In the genomic region with DNA sequence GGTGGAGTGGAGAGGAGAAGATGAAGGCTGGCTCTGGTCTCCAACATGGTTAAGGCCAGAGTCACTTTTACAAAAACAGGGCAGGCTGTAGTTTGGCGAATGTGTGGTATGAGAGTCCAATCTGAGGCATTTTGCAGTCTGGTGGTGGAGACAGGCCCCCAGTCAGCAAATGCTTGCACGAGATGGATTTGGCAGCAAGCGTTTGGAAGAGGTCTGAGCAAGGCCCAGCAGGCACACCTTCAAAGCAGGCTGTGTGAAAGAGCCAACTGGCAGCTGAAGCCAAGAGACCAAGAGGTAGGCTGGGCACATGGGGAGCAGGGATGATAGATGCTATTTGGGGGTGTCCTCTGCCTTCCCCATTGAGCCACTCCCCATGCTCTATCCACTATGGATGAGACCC, we compare ENCODE assay signal across 13 mouse cellular contexts. TPM values are rescaled to one million over a fixed set of nuclear protein-coding genes. Genes with fewer than 3 reads are reported as not detected.
DNase-seq lines count a peak whose midpoint lies in the region; ATAC-seq and TF ChIP-seq lines count a peak whose summit lies in the region.
"Had no signal": no experiment of that assay in that cellular context is flagged by ENCODE, and none has a peak within 500 bp of the region (broad histone marks: within the 10 kb centered on the region; RNA-seq: fewer than 3 reads in every experiment).

No protein-coding gene starts in this region.

- TF ChIP-seq POLR2A in thymus, adult 2 months (IDR thresholded peaks at IDR 0.05; ENCODE audit: control insufficient read depth, extremely low read depth, insufficient read depth, low read length, poor library complexity), result no peak

- no peak for TF ChIP-seq CTCF in thymus, adult 2 months (IDR thresholded peaks at IDR 0.05; ENCODE audit: borderline replicate concordance, control insufficient read depth, extremely low read depth, insufficient read depth, low read length, poor library complexity)

- peak overlapping the region; percentile 16 for H3K27ac ChIP-seq in forebrain, embryonic 13.5 days
- H3K27ac ChIP-seq in forebrain, embryonic 11.5 days (ENCODE audit: low read depth, low read length), result no peak overlapping the region
- H3K27ac ChIP-seq in hindbrain, embryonic 11.5 days (ENCODE audit: low read depth, low read length), result peak overlapping the region; percentile 78
- H3K27ac ChIP-seq in midbrain, embryonic 14.5 days (replicated peaks; ENCODE audit: low read depth, low read length), result peak overlapping the region; percentile 32; the same call in 1 of the 2 replicates
- H3K27ac ChIP-seq in thymus, adult 2 months (ENCODE audit: control insufficient read depth, insufficient read depth, low read length), result no peak overlapping the region
- H3K27ac ChIP-seq: neural tube, embryonic 12.5 days; stomach, postnatal 0 days had no signal

- no peak for ATAC-seq in forebrain, embryonic 13.5 days
- ATAC-seq in forebrain, embryonic 11.5 days (replicated peaks; ENCODE audit: low FRiP score), result no peak
- no peak for ATAC-seq in hindbrain, embryonic 11.5 days (ENCODE audit: low FRiP score)
- ATAC-seq in midbrain, embryonic 14.5 days (ENCODE audit: low FRiP score, low TSS enrichment), result no peak

- WGBS in forebrain, embryonic 13.5 days, result 74% methylated on average over 3 of the region's 3 CpGs
- 77% methylated on average over 3 of the region's 3 CpGs for WGBS in forebrain, embryonic 11.5 days
- 79% methylated on average over 3 of the region's 3 CpGs for WGBS in hindbrain, embryonic 11.5 days
- WGBS in midbrain, embryonic 14.5 days, result 69% methylated on average over 3 of the region's 3 CpGs
- 87% methylated on average over 3 of the region's 3 CpGs for WGBS in thymus, adult 2 months

- H3K9ac ChIP-seq in forebrain, embryonic 13.5 days, result no peak overlapping the region
- H3K9ac ChIP-seq in forebrain, embryonic 11.5 days (ENCODE audit: low read length), result no peak overlapping the region
- no peak overlapping the region for H3K9ac ChIP-seq in hindbrain, embryonic 11.5 days (ENCODE audit: low read depth, low read length)
- no peak overlapping the region for H3K9ac ChIP-seq in midbrain, embryonic 14.5 days (replicated peaks; ENCODE audit: low read length)
- H3K9ac ChIP-seq: neural tube, embryonic 12.5 days had no signal

- no peak overlapping the region for H3K4me2 ChIP-seq in forebrain, embryonic 13.5 days
- H3K4me2 ChIP-seq in forebrain, embryonic 11.5 days (ENCODE audit: low read depth, low read length, severe bottlenecking), result no peak overlapping the region
- no peak overlapping the region for H3K4me2 ChIP-seq in hindbrain, embryonic 11.5 days (replicated peaks; ENCODE audit: low read depth, low read length)
- H3K4me2 ChIP-seq in midbrain, embryonic 14.5 days (ENCODE audit: low read length), result no peak overlapping the region
- H3K4me2 ChIP-seq: liver, embryonic 11.5 days had no signal

- H3K27me3 ChIP-seq in forebrain, embryonic 13.5 days, result no peaks in the 10 kb centered on the region
- H3K27me3 ChIP-seq in forebrain, embryonic 11.5 days (ENCODE audit: control insufficient read depth, insufficient read depth, low read length), result no peaks in the 10 kb centered on the region
- H3K27me3 ChIP-seq in hindbrain, embryonic 11.5 days (ENCODE audit: control insufficient read depth, insufficient read depth, low read length), result no peaks in the 10 kb centered on the region
- no peaks in the 10 kb centered on the region for H3K27me3 ChIP-seq in midbrain, embryonic 14.5 days (ENCODE audit: control insufficient read depth, insufficient read depth, low read length)
- H3K27me3 ChIP-seq in thymus, adult 2 months (ENCODE audit: control insufficient read depth, insufficient read depth, low read length), result no peaks in the 10 kb centered on the region
- H3K27me3 ChIP-seq: neural tube, embryonic 12.5 days had no signal

- H3K36me3 ChIP-seq in forebrain, embryonic 13.5 days (ENCODE audit: poor library complexity, severe bottlenecking), result no peaks in the 10 kb centered on the region
- H3K36me3 ChIP-seq in forebrain, embryonic 11.5 days (ENCODE audit: control insufficient read depth, insufficient read depth, low read length), result no peaks in the 10 kb centered on the region
- no peaks in the 10 kb centered on the region for H3K36me3 ChIP-seq in hindbrain, embryonic 11.5 days (ENCODE audit: control insufficient read depth, insufficient read depth, low read length)
- H3K36me3 ChIP-seq in midbrain, embryonic 14.5 days (ENCODE audit: control insufficient read depth, insufficient read depth, low read length), result no peaks in the 10 kb centered on the region
- no peaks in the 10 kb centered on the region for H3K36me3 ChIP-seq in thymus, adult 2 months (ENCODE audit: control insufficient read depth, insufficient read depth, low read length)
- H3K36me3 ChIP-seq: neural tube, embryonic 12.5 days had no signal

- H3K4me3 ChIP-seq in forebrain, embryonic 13.5 days, result no peak overlapping the region
- no peak overlapping the region for H3K4me3 ChIP-seq in forebrain, embryonic 11.5 days (ENCODE audit: low read depth, low read length)
- H3K4me3 ChIP-seq in hindbrain, embryonic 11.5 days (ENCODE audit: low read depth, low read length), result no peak overlapping the region
- no peak overlapping the region for H3K4me3 ChIP-seq in midbrain, embryonic 14.5 days (replicated peaks; ENCODE audit: low read depth, low read length)
- H3K4me3 ChIP-seq in thymus, adult 2 months (ENCODE audit: control insufficient read depth, insufficient read depth, low read length), result no peak overlapping the region
- H3K4me3 ChIP-seq: neural tube, embryonic 12.5 days had no signal

- no peak for DNase-seq in forebrain, embryonic 11.5 days (ENCODE audit: low spot score)
- DNase-seq in cerebellum, postnatal 10 days, result peak; percentile 78 to 86
- no peak for DNase-seq in hindbrain, embryonic 11.5 days (ENCODE audit: low spot score)
- DNase-seq in midbrain, embryonic 14.5 days, result no peak
- no peak for DNase-seq in urinary bladder, postnatal 10 days (ENCODE audit: low spot score)
- DNase-seq in thymus, adult 2 months, result no peak
- DNase-seq in layer of hippocampus, adult 18-20 months (ENCODE audit: low spot score in 2 of 2), result no peak
- DNase-seq: gastrocnemius, postnatal 10 days; kidney, adult 2 months had no signal

- peaks cover 68% of the 10 kb centered on the region for H3K4me1 ChIP-seq in forebrain, embryonic 13.5 days
- H3K4me1 ChIP-seq in forebrain, embryonic 11.5 days (replicated peaks; ENCODE audit: control insufficient read depth, insufficient read depth, low read length), result peaks cover 27% of the 10 kb centered on the region
- peaks cover 19% of the 10 kb centered on the region for H3K4me1 ChIP-seq in hindbrain, embryonic 11.5 days (replicated peaks; ENCODE audit: control insufficient read depth, insufficient read depth, low read length)
- peaks cover 19% of the 10 kb centered on the region for H3K4me1 ChIP-seq in midbrain, embryonic 14.5 days (ENCODE audit: control insufficient read depth, insufficient read depth, low read length)
- H3K4me1 ChIP-seq in thymus, adult 2 months (replicated peaks; ENCODE audit: control insufficient read depth, insufficient read depth, low read length), result peaks cover 89% of the 10 kb centered on the region

- H3K9me3 ChIP-seq in forebrain, embryonic 13.5 days (replicated peaks), result no peaks in the 10 kb centered on the region
- no peaks in the 10 kb centered on the region for H3K9me3 ChIP-seq in forebrain, embryonic 11.5 days (ENCODE audit: control insufficient read depth, low read length)
- no peaks in the 10 kb centered on the region for H3K9me3 ChIP-seq in hindbrain, embryonic 11.5 days (ENCODE audit: control insufficient read depth, low read length)
- H3K9me3 ChIP-seq in midbrain, embryonic 14.5 days (ENCODE audit: control insufficient read depth, low read length), result no peaks in the 10 kb centered on the region
- H3K9me3 ChIP-seq: neural tube, embryonic 12.5 days had no signal

RNA-seq across cellular contexts. Expression of a gene that starts 51.7 kb away (rescaled TPM):
- 28.6 and 32.7 TPM in 2 replicates for polyA plus RNA-seq in forebrain, embryonic 13.5 days (2015; fragmentation: Nextera tagmentation; extraction: Ambion mirVana)
- 22.3 and 29.7 TPM in 2 replicates for polyA plus RNA-seq in forebrain, embryonic 11.5 days (2014; fragmentation: Nextera tagmentation; extraction: Ambion mirVana)
- 20.9 and 21.7 TPM in 2 replicates for polyA plus RNA-seq in hindbrain, embryonic 11.5 days (2014; fragmentation: Nextera tagmentation; extraction: Ambion mirVana)
- 20.3 and 24.2 TPM in 2 replicates for polyA plus RNA-seq in midbrain, embryonic 14.5 days (2014; fragmentation: Nextera tagmentation; extraction: Ambion mirVana)
- polyA plus RNA-seq in thymus, adult 2 months (2012; rRNA removed), result 264 and 297 TPM in 2 replicates
- 10 to 100 TPM; 67.8 to 68.8 TPM for total RNA-seq in layer of hippocampus, adult 18-20 months (2021)

Comparison
In these comparisons a context has a peak if more than half of its experiments do, and no peak if none do; other contexts are left out.
1. H3K27ac ChIP-seq: peak in forebrain, embryonic 13.5 days (single experiment), hindbrain, embryonic 11.5 days (single experiment) and midbrain, embryonic 14.5 days (single experiment); none in forebrain, embryonic 11.5 days (single experiment) and thymus, adult 2 months (single experiment).
2. DNase-seq: peak in cerebellum, postnatal 10 days (2 of 2); none in forebrain, embryonic 11.5 days (single experiment), hindbrain, embryonic 11.5 days (single experiment), midbrain, embryonic 14.5 days (single experiment), urinary bladder, postnatal 10 days (single experiment), thymus, adult 2 months (single experiment) and layer of hippocampus, adult 18-20 months (0 of 2).